In the genomic region with DNA sequence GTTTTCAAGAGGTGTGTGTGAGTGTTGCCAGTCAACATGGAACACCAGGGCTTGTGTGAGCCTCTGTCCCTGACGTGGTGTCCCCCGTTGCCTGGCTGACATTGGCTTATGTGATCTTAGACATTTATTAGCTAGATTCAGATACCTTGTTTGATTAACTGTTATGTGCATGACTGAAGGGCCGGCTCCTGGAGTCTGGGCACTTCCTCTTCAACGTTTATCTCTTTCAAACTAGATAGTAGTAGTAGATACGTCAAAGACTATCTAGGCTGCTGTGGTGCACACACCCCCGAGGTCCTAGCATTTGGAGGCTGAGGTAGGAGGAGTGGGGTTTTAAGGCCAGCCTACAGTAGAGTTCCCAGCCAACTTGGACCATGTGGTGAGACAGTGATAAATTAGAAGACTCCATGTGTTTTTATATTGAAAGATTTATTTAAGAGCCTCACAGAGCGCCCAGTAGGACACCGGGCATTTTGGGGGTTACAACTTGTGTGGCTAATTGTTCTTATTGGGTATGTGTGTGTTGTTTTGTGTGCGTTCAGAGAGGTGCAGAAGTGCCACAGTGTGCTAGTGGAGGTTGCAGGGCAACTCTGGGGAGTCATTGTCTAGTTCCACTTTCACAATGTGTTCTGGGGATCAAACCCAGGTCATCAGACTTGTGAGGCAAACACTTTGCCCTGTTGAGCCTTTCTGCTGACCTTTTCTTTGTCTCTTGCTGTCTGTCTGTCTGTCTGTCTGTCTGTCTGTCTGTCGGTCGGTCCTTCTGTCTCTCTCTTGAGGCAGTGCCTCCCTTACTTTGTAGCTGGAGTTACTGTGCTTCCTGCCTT, we compare ENCODE assay signal across 8 mouse cellular contexts. TPM values are rescaled to one million over a fixed set of nuclear protein-coding genes. Genes with fewer than 3 reads are reported as not detected.
A peak's percentile ranks its signal among the peaks of the same experiment; 100 is the strongest.
DNase-seq lines count a peak whose midpoint lies in the region; ATAC-seq and TF ChIP-seq lines count a peak whose summit lies in the region.

No protein-coding gene starts in this region.

- peaks cover 16% of the 10 kb centered on the region for H3K4me1 ChIP-seq in kidney, adult 2 months (ENCODE audit: control insufficient read depth, insufficient read depth, low read length)
- peaks cover 16% of the 10 kb centered on the region for H3K4me1 ChIP-seq in embryonic facial prominence, embryonic 12.5 days
- peaks cover 18% of the 10 kb centered on the region for H3K4me1 ChIP-seq in intestine, embryonic 16.5 days (ENCODE audit: control insufficient read depth, insufficient read depth, low read length)

- no peak for DNase-seq in kidney, adult 2 months
- no peak for DNase-seq in kidney, postnatal 10 days
- no peak for DNase-seq in layer of hippocampus, adult 18-20 months (ENCODE audit: low spot score in 2 of 2)
- DNase-seq in frontal cortex, postnatal 36 days (ENCODE audit: low spot score in 2 of 2), result no peak
- no peak for DNase-seq in gastrocnemius, postnatal 10 days

- H3K9me3 ChIP-seq in embryonic facial prominence, embryonic 12.5 days, result no peaks in the 10 kb centered on the region
- H3K9me3 ChIP-seq in intestine, embryonic 16.5 days (ENCODE audit: control insufficient read depth, low read length), result no peaks in the 10 kb centered on the region

- H3K27ac ChIP-seq in kidney, adult 2 months (ENCODE audit: insufficient read depth, low read depth, low read length), result no peak overlapping the region
- no peak overlapping the region for H3K27ac ChIP-seq in embryonic facial prominence, embryonic 12.5 days
- H3K27ac ChIP-seq in intestine, embryonic 16.5 days (ENCODE audit: low read length), result no peak overlapping the region

- no peak for TF ChIP-seq POLR2A in kidney, adult 2 months (IDR thresholded peaks at IDR 0.05; ENCODE audit: low read depth, low read length)

- peak overlapping the region; percentile 96 for H3K4me3 ChIP-seq in kidney, adult 2 months (ENCODE audit: insufficient read depth, low read depth, low read length)
- H3K4me3 ChIP-seq in embryonic facial prominence, embryonic 12.5 days, result peak overlapping the region; percentile 93
- peak overlapping the region; percentile 94 for H3K4me3 ChIP-seq in intestine, embryonic 16.5 days (ENCODE audit: low read length)

- peak overlapping the region; percentile 84 for H3K4me2 ChIP-seq in embryonic facial prominence, embryonic 12.5 days (replicated peaks)
- H3K4me2 ChIP-seq in intestine, embryonic 16.5 days (ENCODE audit: low read depth, low read length), result peak overlapping the region; percentile 92

- H3K9ac ChIP-seq in embryonic facial prominence, embryonic 12.5 days, result peak overlapping the region; percentile 92
- peak overlapping the region; percentile 92 for H3K9ac ChIP-seq in intestine, embryonic 16.5 days (ENCODE audit: low read depth, low read length)

- ATAC-seq in embryonic facial prominence, embryonic 12.5 days (ENCODE audit: insufficient number of reproducible peaks, insufficient read depth, low FRiP score, low TSS enrichment), result no peak
- ATAC-seq in intestine, embryonic 16.5 days, result no peak
- ATAC-seq in monocyte, adult 5-6 weeks (replicated peaks; ENCODE audit: insufficient number of reproducible peaks, low FRiP score, low TSS enrichment, poor library complexity, severe bottlenecking), result peak; percentile 33; the same call in 1 of the 2 replicates

- H3K36me3 ChIP-seq in kidney, adult 2 months (ENCODE audit: control insufficient read depth, insufficient read depth, low read length), result no peaks in the 10 kb centered on the region
- peaks cover 16% of the 10 kb centered on the region for H3K36me3 ChIP-seq in embryonic facial prominence, embryonic 12.5 days
- no peaks in the 10 kb centered on the region for H3K36me3 ChIP-seq in intestine, embryonic 16.5 days (ENCODE audit: control insufficient read depth, insufficient read depth, low read length)

- TF ChIP-seq CTCF in kidney, adult 2 months (conservative IDR thresholded peaks at IDR 0.05; ENCODE audit: insufficient read depth, insufficient read length, low read depth, low read length), result no peak

- H3K27me3 ChIP-seq in kidney, adult 2 months (replicated peaks; ENCODE audit: control insufficient read depth, insufficient read depth, low read length), result no peaks in the 10 kb centered on the region
- no peaks in the 10 kb centered on the region for H3K27me3 ChIP-seq in embryonic facial prominence, embryonic 12.5 days
- H3K27me3 ChIP-seq in intestine, embryonic 16.5 days (replicated peaks; ENCODE audit: control insufficient read depth, insufficient read depth, low read length), result no peaks in the 10 kb centered on the region

- 34% methylated on average over 11 of the region's 11 CpGs for WGBS in kidney, adult 2 months
- 55% methylated on average over 11 of the region's 11 CpGs for WGBS in embryonic facial prominence, embryonic 12.5 days
- WGBS in intestine, embryonic 16.5 days, result 40% methylated on average over 11 of the region's 11 CpGs

RNA-seq across cellular contexts. Expression of a gene that starts 1.6 kb away (rescaled TPM):
- polyA plus RNA-seq in kidney, adult 2 months (2012; rRNA removed), result 8.0 and 9.6 TPM in 2 replicates
- polyA plus RNA-seq in embryonic facial prominence, embryonic 12.5 days (2016; fragmentation: Nextera tagmentation; extraction: Ambion mirVana), result 9.2 and 10.1 TPM in 2 replicates
- 2.3 and 2.9 TPM in 2 replicates for polyA plus RNA-seq in intestine, embryonic 16.5 days (2015; fragmentation: Nextera tagmentation; extraction: Ambion mirVana)
- total RNA-seq in monocyte, adult 5-6 weeks (2017), result 3.9 to 5.1 TPM (median 4.2 TPM) in 3 replicates
- total RNA-seq in layer of hippocampus, adult 18-20 months (2021), result 10 to 100 TPM; 13.7 to 14.5 TPM
- total RNA-seq in gastrocnemius, postnatal 10 days (2021), result 10 to 100 TPM; 15.0 to 20.4 TPM

RNA-seq across cellular contexts. Expression of a gene that starts 19.9 kb away (rescaled TPM):
- 55.8 and 61.2 TPM in 2 replicates for polyA plus RNA-seq in kidney, adult 2 months (2012; rRNA removed)
- 348 and 358 TPM in 2 replicates for polyA plus RNA-seq in embryonic facial prominence, embryonic 12.5 days (2016; fragmentation: Nextera tagmentation; extraction: Ambion mirVana)
- polyA plus RNA-seq in intestine, embryonic 16.5 days (2015; fragmentation: Nextera tagmentation; extraction: Ambion mirVana), result 218 and 242 TPM in 2 replicates
- total RNA-seq in monocyte, adult 5-6 weeks (2017), result 77.5 to 88.4 TPM (median 81.4 TPM) in 3 replicates
- 10 to 100 TPM; 44.8 to 51.7 TPM for total RNA-seq in layer of hippocampus, adult 18-20 months (2021)
- total RNA-seq in gastrocnemius, postnatal 10 days (2021), result 10 to 100 TPM; 93.1 to 94.1 TPM

RNA-seq across cellular contexts. Expression of a gene that starts 37.4 kb away (rescaled TPM):
- 162 and 189 TPM in 2 replicates for polyA plus RNA-seq in kidney, adult 2 months (2012; rRNA removed)
- 17.9 and 18.9 TPM in 2 replicates for polyA plus RNA-seq in embryonic facial prominence, embryonic 12.5 days (2016; fragmentation: Nextera tagmentation; extraction: Ambion mirVana)
- polyA plus RNA-seq in intestine, embryonic 16.5 days (2015; fragmentation: Nextera tagmentation; extraction: Ambion mirVana), result 14.7 and 20.8 TPM in 2 replicates
- 146 to 207 TPM (median 171 TPM) in 3 replicates for total RNA-seq in monocyte, adult 5-6 weeks (2017)
- total RNA-seq in layer of hippocampus, adult 18-20 months (2021), result 100 to 1,000 TPM; 199 TPM
- 10 to 100 TPM; 76.7 to 78.6 TPM for total RNA-seq in gastrocnemius, postnatal 10 days (2021)

RNA-seq across cellular contexts. Expression of a gene that starts 51.2 kb away (rescaled TPM):
- polyA plus RNA-seq in kidney, adult 2 months (2012; rRNA removed), result 36.7 and 44.5 TPM in 2 replicates
- 22.5 and 23.1 TPM in 2 replicates for polyA plus RNA-seq in embryonic facial prominence, embryonic 12.5 days (2016; fragmentation: Nextera tagmentation; extraction: Ambion mirVana)
- 10.0 and 11.4 TPM in 2 replicates for polyA plus RNA-seq in intestine, embryonic 16.5 days (2015; fragmentation: Nextera tagmentation; extraction: Ambion mirVana)
- total RNA-seq in monocyte, adult 5-6 weeks (2017), result 16.1 to 31.0 TPM (median 22.1 TPM) in 3 replicates
- 10 to 100 TPM; 37.2 to 41.4 TPM for total RNA-seq in layer of hippocampus, adult 18-20 months (2021)
- total RNA-seq in gastrocnemius, postnatal 10 days (2021), result 10 to 100 TPM; 22.6 to 27.6 TPM

RNA-seq across cellular contexts. Expression of a gene that starts 51.8 kb away (rescaled TPM):
- 12.0 and 15.3 TPM in 2 replicates for polyA plus RNA-seq in kidney, adult 2 months (2012; rRNA removed)
- polyA plus RNA-seq in embryonic facial prominence, embryonic 12.5 days (2016; fragmentation: Nextera tagmentation; extraction: Ambion mirVana), result 98.3 and 104 TPM in 2 replicates
- 41.5 and 51.6 TPM in 2 replicates for polyA plus RNA-seq in intestine, embryonic 16.5 days (2015; fragmentation: Nextera tagmentation; extraction: Ambion mirVana)
- 25.8 to 43.4 TPM (median 35.3 TPM) in 3 replicates for total RNA-seq in monocyte, adult 5-6 weeks (2017)
- total RNA-seq in layer of hippocampus, adult 18-20 months (2021), result 10 to 100 TPM; 38.7 to 41.5 TPM
- 10 to 100 TPM; 19.9 to 23.3 TPM for total RNA-seq in gastrocnemius, postnatal 10 days (2021)
